Mouse (Mus musculus): ENCODE results near the gene Noct.

GRCm38 (mm10) chr3:51200894-51201293 is 23.4 kb upstream of the Noct start:
- TF ChIP-seq CTCF (conservative IDR thresholded peaks at IDR 0.05 in 1 of 2, IDR thresholded peaks at IDR 0.05 in 1 of 2; ENCODE audit: low read depth in 2 of 2, low read length in 2 of 2) = no peak
- no peak for TF ChIP-seq CHD1 (IDR thresholded peaks at IDR 0.05; ENCODE audit: low read depth, low read length)
- TF ChIP-seq RCOR1 (conservative IDR thresholded peaks at IDR 0.05; ENCODE audit: low read depth, low read length) = no peak
- no peak for TF ChIP-seq ETS1 (conservative IDR thresholded peaks at IDR 0.05; ENCODE audit: low read depth, low read length)
- no peak for TF ChIP-seq MYC (IDR thresholded peaks at IDR 0.05; ENCODE audit: low read depth, low read length)
- no peak for TF ChIP-seq EP300 (IDR thresholded peaks at IDR 0.05; ENCODE audit: low read length)
- no peak for TF ChIP-seq HCFC1 (IDR thresholded peaks at IDR 0.05; ENCODE audit: low read depth, low read length)
- TF ChIP-seq POLR2A (IDR thresholded peaks at IDR 0.05; ENCODE audit: low read depth, low read length) = no peak
- TF ChIP-seq ZC3H11A (IDR thresholded peaks at IDR 0.05; ENCODE audit: low read depth, low read length) = no peak
- TF ChIP-seq NRF1 (IDR thresholded peaks at IDR 0.05; ENCODE audit: low read depth, low read length) = no peak
- TF ChIP-seq MXI1 (IDR thresholded peaks at IDR 0.05; ENCODE audit: low read depth, low read length) = no peak
- no peak for TF ChIP-seq MEF2A (IDR thresholded peaks at IDR 0.05; ENCODE audit: borderline replicate concordance, low read depth, low read length)

Data from CH12.LX (cell line).